Mouse (Mus musculus) liver, embryonic 11.5 days (tissue): ENCODE results near the gene Grik3. TPM values are rescaled to one million over a fixed set of nuclear protein-coding genes. Genes with fewer than 3 reads are reported as not detected.

Experiments used
- ATAC-seq: fragments of 200-750 bp; cut with Nextera tagmentation; replicated peaks from 2 replicates; pipeline ENCODE4 v1.8.0; 2017; ENCODE audit warnings: moderate number of reproducible peaks, mild to moderate bottlenecking, moderate TSS enrichment, moderate library complexity; ENCODE audit not compliant: low FRiP score
- DNase-seq: peaks from one replicate; pipeline ENCODE4 v3.0.0-alpha.2; 2017; ENCODE audit warnings: low spot score
- H3K27ac ChIP-seq: fragments of 300-500 bp; sonication (generic); 2 replicates; pipeline ENCODE4 v1.5.1; 2014; ENCODE audit warnings: mild to moderate bottlenecking, low read depth, low read length, control low read depth
- H3K27me3 ChIP-seq: fragments of 300-500 bp; sonication (generic); replicated peaks from 2 replicates; pipeline ENCODE4 v1.6.1; 2014; ENCODE audit warnings: low read length, mixed read lengths; ENCODE audit not compliant: control insufficient read depth, insufficient read depth
- H3K36me3 ChIP-seq: fragments of 300-500 bp; sonication (generic); 2 replicates; pipeline ENCODE4 v1.6.1; 2014; ENCODE audit warnings: mild to moderate bottlenecking, low read length, moderate library complexity, mixed read lengths; ENCODE audit not compliant: control insufficient read depth, insufficient read depth
- H3K4me1 ChIP-seq: fragments of 300-500 bp; sonication (generic); replicated peaks from 2 replicates; pipeline ENCODE4 v1.6.1; 2014; ENCODE audit warnings: low read length, mixed read lengths; ENCODE audit not compliant: control insufficient read depth, insufficient read depth
- H3K4me2 ChIP-seq: fragments of 300-500 bp; sonication (generic); 2 replicates; pipeline ENCODE4 v1.6.1; 2014; ENCODE audit warnings: mild to moderate bottlenecking, control low read depth, moderate library complexity
- H3K4me3 ChIP-seq: fragments of 300-500 bp; sonication (generic); 2 replicates; pipeline ENCODE4 v1.5.1; 2014; ENCODE audit warnings: low read depth, low read length, control low read depth
- H3K9ac ChIP-seq: fragments of 300-500 bp; sonication (generic); 2 replicates; pipeline ENCODE4 v1.6.1; 2014; ENCODE audit warnings: low read depth, low read length, control low read depth
- H3K9me3 ChIP-seq: fragments of 300-500 bp; sonication (generic); 2 replicates; pipeline ENCODE4 v1.6.1; 2016; ENCODE audit warnings: low read length, inconsistent platforms, mixed read lengths; ENCODE audit not compliant: control insufficient read depth
- WGBS: fragments of 180-500 bp; shearing (Covaris S2); extraction: QIAGEN DNeasy Blood & Tissue Kit; methylation state at CpG from one replicate; pipeline ENCODE4 v1.1.7; 2014; 5-methylcytosine and 5-hydroxymethylcytosine counted together
- polyA plus RNA-seq: library from polyadenylated mRNA; unstranded; fragments of >200 nt; fragmentation: Nextera tagmentation; extraction: Ambion mirVana; gene quantifications from 2 replicates; pipeline ENCODE4 v1.2.1, GENCODE M21; 2014

Gene Grik3
- polyA plus RNA-seq, 1 experiment from 2014 or later: 0.01 TPM

DNA sequence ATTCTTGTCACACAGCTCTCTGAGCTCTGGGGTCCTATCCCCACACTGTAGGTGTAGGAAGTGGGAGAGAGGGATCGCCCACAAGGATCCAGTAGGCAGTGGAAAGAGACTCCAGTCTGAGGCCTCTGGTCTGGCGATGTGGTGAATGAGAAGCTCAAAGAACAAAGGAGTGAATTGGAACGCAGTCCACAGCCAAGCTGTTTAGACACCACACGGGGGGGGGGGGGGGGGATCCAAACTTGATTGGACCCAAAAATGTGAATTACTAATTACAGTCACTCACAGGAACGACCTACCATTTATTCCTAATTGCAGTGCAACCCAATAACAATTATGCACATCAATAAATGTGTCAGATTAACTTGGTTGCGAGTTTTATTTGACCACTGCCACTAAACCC lies 227.4 kb downstream of the Grik3 start:
- Histone ChIP-seq H3K9me3 (no peaks in the 10 kb centered on the region), H3K27me3 (no peaks in the 10 kb centered on the region), H3K36me3 (no peaks in the 10 kb centered on the region), H3K4me2 (no peak overlapping the region), H3K4me3 (no peak overlapping the region), H3K9ac (no peak overlapping the region), H3K27ac (no peak overlapping the region), H3K4me1 (no peaks in the 10 kb centered on the region)
- 70% methylated on average over 6 of the region's 6 CpGs for WGBS
- ATAC-seq: no peak
- DNase-seq: no peak

DNA sequence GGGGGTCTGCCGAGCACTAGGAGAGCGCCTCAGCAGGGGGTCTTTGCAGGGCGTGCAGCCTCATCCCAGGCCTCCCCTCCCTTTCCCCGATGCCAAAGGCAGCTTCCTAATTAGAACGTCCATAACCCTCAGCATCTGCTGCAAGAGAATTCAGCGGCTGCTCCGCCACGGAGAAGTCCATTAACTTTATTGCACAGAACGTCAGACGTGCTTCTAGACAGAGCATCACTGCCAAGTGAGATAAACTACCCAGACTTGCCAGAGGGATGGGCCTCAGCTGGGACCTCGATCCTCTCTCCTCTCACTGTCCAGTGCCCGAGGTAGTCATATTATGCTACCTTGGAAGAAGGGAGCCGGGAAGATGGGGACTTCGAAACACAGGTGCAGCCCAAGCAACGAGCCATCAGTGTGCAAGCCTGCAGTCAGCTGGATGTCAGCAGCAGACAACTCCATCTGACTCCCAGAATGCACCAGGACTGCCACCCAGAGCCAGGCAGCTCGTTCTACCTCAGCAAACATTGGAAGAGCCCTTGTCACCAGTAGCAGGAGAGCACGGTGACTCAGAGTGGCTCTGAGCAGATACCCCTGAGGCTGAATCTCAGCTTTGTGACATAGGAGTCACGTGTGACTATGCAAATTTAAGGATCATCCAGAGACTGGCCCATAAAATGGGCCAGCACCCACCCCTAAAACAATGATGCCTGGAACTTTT lies 228.1 kb downstream of the Grik3 start:
- no peaks in the 10 kb centered on the region for H3K4me1 ChIP-seq
- H3K27me3 ChIP-seq: no peaks in the 10 kb centered on the region
- ATAC-seq: no peak
- H3K4me3 ChIP-seq: no peak overlapping the region
- H3K9ac ChIP-seq: no peak overlapping the region
- no peak overlapping the region for H3K4me2 ChIP-seq
- 45% methylated on average over 18 of the region's 18 CpGs for WGBS
- no peak for DNase-seq
- H3K27ac ChIP-seq: no peak overlapping the region
- no peaks in the 10 kb centered on the region for H3K36me3 ChIP-seq
- H3K9me3 ChIP-seq: no peaks in the 10 kb centered on the region

DNA sequence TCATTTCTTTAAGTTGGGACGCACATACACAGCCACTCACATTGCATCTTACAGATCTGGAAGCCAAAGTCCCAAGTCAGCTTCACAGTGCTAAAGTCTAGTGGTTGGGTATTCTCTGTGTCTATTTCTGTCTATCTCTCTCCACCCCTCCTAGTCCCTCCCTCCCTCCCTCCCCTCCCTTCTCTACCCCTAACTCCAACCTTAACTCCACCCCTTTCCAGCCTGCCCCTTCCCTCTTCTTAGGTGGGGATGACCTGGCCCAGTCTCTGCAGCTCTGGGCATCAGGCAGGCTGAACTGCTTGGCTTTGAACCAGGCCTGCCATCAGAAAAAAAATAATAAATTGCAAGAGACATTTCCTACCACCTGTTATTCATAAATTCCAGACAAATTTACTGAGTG lies 235.7 kb downstream of the Grik3 start:
- H3K4me3 ChIP-seq: no peak overlapping the region
- H3K36me3 ChIP-seq: no peaks in the 10 kb centered on the region
- 81% methylated on average over 1 of the region's 1 CpGs for WGBS
- H3K4me1 ChIP-seq: no peaks in the 10 kb centered on the region
- H3K27ac ChIP-seq: no peak overlapping the region
- no peak for DNase-seq
- H3K4me2 ChIP-seq: no peak overlapping the region
- ATAC-seq: no peak
- no peak overlapping the region for H3K9ac ChIP-seq
- peaks cover 36% of the 10 kb centered on the region for H3K27me3 ChIP-seq
- no peaks in the 10 kb centered on the region for H3K9me3 ChIP-seq

DNA sequence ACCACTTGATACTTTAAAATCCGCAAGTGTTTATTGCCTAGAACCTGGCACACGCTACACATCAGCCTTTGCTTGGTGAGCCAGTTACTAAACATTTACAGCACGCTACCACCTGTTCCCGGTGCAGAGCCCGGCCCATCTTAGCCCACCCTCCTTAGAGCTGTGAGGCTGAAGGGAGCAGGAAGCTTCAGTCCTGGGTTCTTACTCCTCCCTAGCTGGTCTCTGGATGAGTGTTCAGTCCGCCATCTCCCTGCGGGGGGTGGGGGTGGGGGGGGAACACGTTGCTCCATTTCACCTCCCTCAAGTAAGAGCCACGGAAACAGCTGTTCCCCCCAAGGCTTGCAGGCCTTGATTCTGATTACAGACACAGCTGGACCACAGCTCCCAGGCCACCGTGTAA lies 236.5 kb downstream of the Grik3 start:
- 37% methylated on average over 10 of the region's 10 CpGs for WGBS
- H3K27ac ChIP-seq: no peak overlapping the region
- H3K27me3 ChIP-seq: peaks cover 40% of the 10 kb centered on the region
- H3K9me3 ChIP-seq: no peaks in the 10 kb centered on the region
- no peak overlapping the region for H3K4me3 ChIP-seq
- no peaks in the 10 kb centered on the region for H3K4me1 ChIP-seq
- no peaks in the 10 kb centered on the region for H3K36me3 ChIP-seq
- DNase-seq (no peak), ATAC-seq (no peak)
- H3K9ac ChIP-seq: no peak overlapping the region
- no peak overlapping the region for H3K4me2 ChIP-seq

DNA sequence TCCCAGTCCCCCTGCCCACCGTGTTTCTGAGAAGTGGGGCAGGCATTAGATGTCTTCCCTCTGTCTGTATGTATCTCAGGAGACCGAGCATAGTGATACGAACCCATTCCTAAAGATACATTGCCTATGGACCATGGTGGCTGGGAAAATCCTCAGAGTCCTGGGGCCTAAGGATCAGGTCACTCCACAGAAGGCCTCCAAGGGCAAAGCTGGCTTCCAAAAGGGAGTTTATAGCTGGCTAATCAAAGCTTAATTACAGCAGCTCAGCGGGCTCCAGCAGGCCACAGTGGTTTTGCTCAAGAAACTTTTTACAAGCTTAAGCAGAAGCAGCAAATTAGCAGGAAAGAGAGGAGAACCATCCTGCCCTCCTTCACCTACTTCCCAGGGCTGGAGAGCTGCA lies 237.1 kb downstream of the Grik3 start:
- no peak overlapping the region for H3K27ac ChIP-seq
- no peak overlapping the region for H3K4me3 ChIP-seq
- H3K4me1 ChIP-seq: no peaks in the 10 kb centered on the region
- 33% methylated on average over 4 of the region's 4 CpGs for WGBS
- no peaks in the 10 kb centered on the region for H3K36me3 ChIP-seq
- no peak for DNase-seq
- peaks cover 40% of the 10 kb centered on the region for H3K27me3 ChIP-seq
- no peak overlapping the region for H3K9ac ChIP-seq
- H3K9me3 ChIP-seq: no peaks in the 10 kb centered on the region
- no peak for ATAC-seq
- H3K4me2 ChIP-seq: no peak overlapping the region

DNA sequence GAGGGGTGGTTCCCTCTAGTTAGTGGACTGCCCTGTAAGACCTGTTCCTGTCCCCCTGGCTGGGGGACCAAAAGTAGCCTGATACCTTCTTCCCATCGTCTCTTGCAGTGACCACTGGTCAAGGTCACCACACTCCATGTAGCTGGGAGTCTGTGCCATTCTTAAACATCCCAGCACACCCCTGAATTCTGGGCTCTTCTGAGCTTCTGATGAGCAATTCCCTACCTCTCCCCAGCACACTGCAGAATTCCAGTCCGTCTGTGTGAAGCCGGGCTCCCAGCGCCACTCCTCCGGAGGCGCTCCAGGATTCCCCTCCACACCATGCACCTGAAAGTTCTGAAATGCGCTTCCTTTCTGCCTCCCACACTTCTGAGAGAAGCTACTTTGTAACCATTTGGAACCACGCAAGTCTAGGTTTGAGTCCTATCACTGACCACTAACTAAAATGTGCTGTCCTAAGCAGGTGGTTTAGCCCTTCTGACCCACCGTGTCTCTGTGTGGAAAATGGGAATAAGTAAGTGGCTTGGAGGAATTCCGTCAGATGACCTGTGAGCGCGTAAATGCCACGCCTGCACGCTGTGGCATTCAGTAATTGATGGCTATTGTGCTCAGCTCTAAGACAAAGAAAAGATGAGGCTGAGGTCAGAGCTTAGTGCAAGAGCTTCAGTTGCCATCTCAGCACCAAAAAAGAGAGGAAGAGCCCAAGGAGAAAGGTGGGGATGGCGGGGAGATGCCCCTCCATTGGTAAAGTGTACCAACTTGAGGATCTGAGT lies 237.8 kb downstream of the Grik3 start:
- Histone ChIP-seq H3K4me3 (no peak overlapping the region), H3K27me3 (peaks cover 40% of the 10 kb centered on the region), H3K4me2 (no peak overlapping the region), H3K36me3 (no peaks in the 10 kb centered on the region), H3K9ac (no peak overlapping the region), H3K27ac (no peak overlapping the region), H3K9me3 (no peaks in the 10 kb centered on the region), H3K4me1 (no peaks in the 10 kb centered on the region)
- DNase-seq (no peak), ATAC-seq (no peak)
- 18% methylated on average over 15 of the region's 15 CpGs for WGBS

DNA sequence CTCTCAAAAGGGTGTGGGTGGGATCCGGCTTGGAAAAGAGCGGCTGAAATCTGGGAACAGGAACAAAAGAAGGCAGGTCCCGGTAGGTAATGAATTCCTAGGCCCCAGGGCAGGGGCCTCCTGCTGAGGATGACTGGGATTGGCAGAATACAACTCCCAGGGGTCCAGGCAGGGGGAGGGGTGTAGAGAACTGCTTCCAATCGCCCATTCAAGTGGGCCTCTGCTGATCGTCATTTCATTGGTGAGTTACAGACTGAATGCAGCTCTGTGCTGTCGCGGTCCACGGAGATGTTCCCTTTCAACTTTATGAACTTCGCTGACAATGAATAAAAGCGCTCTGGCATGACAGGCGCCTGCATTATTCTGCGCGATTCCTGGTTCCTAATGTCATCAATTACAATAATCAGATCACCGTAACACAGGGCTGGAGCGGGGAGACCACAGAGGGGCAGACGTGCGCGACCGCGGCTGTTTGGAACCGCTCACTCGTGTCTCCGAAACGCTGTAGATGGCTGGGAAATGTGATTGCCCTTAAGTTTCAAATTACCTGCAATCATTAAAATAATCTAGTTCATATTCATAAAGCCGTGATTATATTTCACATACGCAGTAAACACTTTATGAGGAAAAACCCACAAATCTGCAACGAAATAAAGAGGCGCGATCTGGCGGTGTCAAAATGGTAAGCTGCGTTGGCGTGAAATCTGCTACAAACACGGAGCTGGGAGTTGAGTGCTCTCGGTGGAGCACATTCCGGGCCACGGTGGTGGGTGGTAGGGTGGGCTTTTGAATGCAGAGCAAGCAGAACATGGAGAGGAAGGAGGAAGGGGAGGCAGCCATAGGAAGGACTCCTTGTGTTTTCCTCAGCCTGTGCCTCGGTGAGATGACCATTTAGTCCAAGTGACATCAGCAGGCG lies 239.1 kb downstream of the Grik3 start:
- H3K36me3 ChIP-seq: no peaks in the 10 kb centered on the region
- H3K27me3 ChIP-seq: peaks cover 40% of the 10 kb centered on the region
- H3K4me2 ChIP-seq: peak overlapping the region; percentile 12; the same call in 1 of the 2 replicates
- ATAC-seq (no peak), DNase-seq (no peak)
- WGBS: 9% methylated on average over 38 of the region's 38 CpGs
- H3K9me3 ChIP-seq: no peaks in the 10 kb centered on the region
- no peaks in the 10 kb centered on the region for H3K4me1 ChIP-seq
- H3K9ac ChIP-seq: no peak overlapping the region
- peak overlapping the region; percentile 10; the same call in 1 of the 2 replicates for H3K4me3 ChIP-seq
- no peak overlapping the region for H3K27ac ChIP-seq

DNA sequence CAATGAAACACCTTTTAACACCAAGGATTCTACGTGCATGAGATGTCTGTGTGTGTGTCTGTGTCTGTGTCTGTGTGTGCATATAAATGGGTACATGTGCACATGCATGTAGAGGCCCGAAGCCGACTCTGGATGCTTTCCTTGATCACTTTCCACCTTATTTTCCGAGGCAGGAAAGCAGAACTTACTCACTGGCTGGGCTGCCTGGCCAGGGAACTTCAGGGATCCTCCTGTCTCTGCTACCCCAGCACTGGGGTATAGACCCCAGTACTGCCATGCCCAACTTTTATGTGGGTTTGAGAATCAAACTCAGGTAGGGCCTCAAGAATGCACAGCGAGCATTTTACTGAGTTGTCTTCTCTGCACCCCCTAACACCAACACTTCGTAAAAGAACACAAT lies 240.3 kb downstream of the Grik3 start:
- Histone ChIP-seq H3K27ac (no peak overlapping the region), H3K4me3 (no peak overlapping the region), H3K9me3 (no peaks in the 10 kb centered on the region), H3K4me1 (no peaks in the 10 kb centered on the region), H3K27me3 (peaks cover 40% of the 10 kb centered on the region), H3K4me2 (no peak overlapping the region), H3K36me3 (no peaks in the 10 kb centered on the region), H3K9ac (no peak overlapping the region)
- no peak for ATAC-seq
- no peak for DNase-seq
- 68% methylated on average over 6 of the region's 6 CpGs for WGBS
